Mouse (Mus musculus): ENCODE measurements around the gene 3110001I22Rik. TPM values are rescaled to one million over a fixed set of nuclear protein-coding genes. Genes with fewer than 3 reads are reported as not detected.
"Not testable (repeated sequence)": the region's sequence is repeated elsewhere in the genome, so short reads cannot be mapped to it uniquely, and the experiment has no call there.

3110001I22Rik gene
- 0.06 and 0.11 TPM in 2 replicates for polyA plus RNA-seq (2012)

DNA sequence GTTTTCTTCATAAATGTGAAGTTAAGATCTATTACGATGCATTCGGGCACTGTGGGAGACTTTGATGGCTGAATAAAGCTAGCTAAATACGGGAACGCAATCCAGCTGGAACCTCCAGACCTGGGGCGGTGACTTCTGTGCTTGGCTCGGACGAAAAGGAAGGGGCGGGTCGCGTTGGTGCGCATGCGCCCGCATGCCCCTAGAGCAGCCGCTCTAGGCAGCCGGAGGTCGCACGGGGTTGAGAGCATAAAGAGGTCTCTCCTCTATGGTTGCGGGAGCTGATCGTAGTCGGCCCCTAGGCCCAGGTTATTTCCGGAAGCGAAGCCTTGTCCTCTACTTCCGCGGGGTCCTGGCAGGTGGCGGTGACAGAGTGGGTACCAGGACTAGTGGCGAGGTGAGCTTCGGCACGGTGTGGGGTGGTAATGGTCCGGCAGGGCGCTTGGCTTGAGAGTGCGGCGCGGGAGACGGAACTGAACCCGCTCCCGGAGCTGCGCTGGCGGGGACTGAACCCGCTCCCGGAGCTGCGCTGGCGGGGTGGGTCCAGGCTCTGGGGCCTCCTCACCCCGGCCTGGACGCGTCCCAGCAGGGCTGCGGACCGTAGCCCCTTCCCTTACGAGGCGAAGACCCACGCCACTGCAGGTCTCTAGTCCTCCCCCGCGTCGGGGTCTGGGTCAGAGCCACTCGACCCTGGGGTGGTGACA is at the start of gene 3110001I22Rik, which contains the start of gene Bfar:
3110001I22Rik (plus strand) TSS at position 245 of the 701 bp plus-strand sequence.
Bfar (plus strand) TSS at position 174 of the 701 bp plus-strand sequence.
- peaks cover 54% of the 10 kb centered on the region for H3K4me1 ChIP-seq (ENCODE audit: control insufficient read depth)
- H3K27me3 ChIP-seq (ENCODE audit: control insufficient read depth), result no peaks in the 10 kb centered on the region
- H3K36me3 ChIP-seq (ENCODE audit: control insufficient read depth), result peaks cover 19% of the 10 kb centered on the region
- H3K9me3 ChIP-seq (ENCODE audit: control insufficient read depth, low read length), result no peaks in the 10 kb centered on the region
- TF ChIP-seq TAL1 (IDR thresholded peaks at IDR 0.05; ENCODE audit: low read length), result no peak
- TF ChIP-seq GATA1 (IDR thresholded peaks at IDR 0.05; ENCODE audit: low read length), result no peak
- H3K4me3 ChIP-seq (replicated peaks), result peak within 1 kb of the TSS; percentile 74

DNA sequence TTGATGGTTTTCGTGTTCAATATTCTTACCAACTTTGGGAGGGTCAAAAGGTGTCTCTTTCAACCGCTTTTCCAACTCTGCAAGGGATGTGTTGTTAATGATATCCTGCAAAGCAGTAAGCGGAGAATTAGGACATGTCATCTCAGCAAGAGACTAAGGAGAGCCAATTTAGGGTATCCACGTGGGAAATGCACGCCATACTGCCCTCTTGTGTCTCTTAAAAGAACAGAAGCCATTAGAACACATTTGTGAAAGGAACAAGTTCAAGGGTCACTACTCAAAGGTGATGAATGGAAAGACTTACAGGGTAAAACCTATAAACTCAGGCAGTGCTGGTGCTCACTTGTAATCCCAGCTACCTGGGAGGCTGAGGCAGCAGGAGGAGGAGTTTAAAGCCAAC is 43.4 kb upstream of the 3110001I22Rik start:
- H3K4me3 ChIP-seq (replicated peaks), result no peak overlapping the region
- H3K36me3 ChIP-seq (ENCODE audit: control insufficient read depth), result peaks cover 79% of the 10 kb centered on the region
- H3K9me3 ChIP-seq (ENCODE audit: control insufficient read depth, low read length), result no peaks in the 10 kb centered on the region

DNA sequence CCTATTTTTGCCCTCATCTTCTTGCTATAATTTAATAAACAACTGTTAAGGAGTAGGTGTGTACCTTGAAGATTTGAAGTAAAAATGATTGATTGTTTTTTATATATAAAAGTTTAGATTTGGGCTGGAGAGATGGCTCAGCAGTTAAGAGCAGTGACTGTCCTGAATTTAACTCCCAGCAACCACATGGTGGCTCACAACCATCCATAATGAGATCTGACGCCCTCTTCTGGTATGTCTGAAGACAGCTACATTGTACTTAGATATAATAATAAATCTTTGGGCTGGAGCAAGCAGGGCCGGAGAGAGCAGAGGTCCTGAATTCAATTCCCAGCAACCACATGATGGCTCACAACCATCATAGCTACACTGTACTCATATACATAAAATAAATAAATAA is 33.5 kb upstream of the 3110001I22Rik start:
- H3K27me3 ChIP-seq (ENCODE audit: control insufficient read depth); H3K9me3 ChIP-seq (ENCODE audit: control insufficient read depth, low read length); H3K4me1 ChIP-seq (ENCODE audit: control insufficient read depth); H3K4me3 ChIP-seq (replicated peaks): not testable (repeated sequence)
- H3K36me3 ChIP-seq (ENCODE audit: control insufficient read depth), result peaks cover 59% of the 10 kb centered on the region

More for the DNA sequence above, 43.4 kb upstream of the 3110001I22Rik start:
- Histone ChIP-seq H3K27me3 (ENCODE audit: control insufficient read depth) (no peaks in the 10 kb centered on the region), H3K4me1 (ENCODE audit: control insufficient read depth) (no peaks in the 10 kb centered on the region)
- no peak for TF ChIP-seq GATA1 (IDR thresholded peaks at IDR 0.05; ENCODE audit: low read length)
- no peak for TF ChIP-seq TAL1 (IDR thresholded peaks at IDR 0.05; ENCODE audit: low read length)

GRCm38 (mm10) chr16:13639508-13639907 is 32.2 kb upstream of the 3110001I22Rik start:
- Histone ChIP-seq H3K27me3 (ENCODE audit: control insufficient read depth) (no peaks in the 10 kb centered on the region), H3K4me3 (replicated peaks) (no peak overlapping the region), H3K36me3 (ENCODE audit: control insufficient read depth) (peaks cover 59% of the 10 kb centered on the region), H3K4me1 (ENCODE audit: control insufficient read depth) (no peaks in the 10 kb centered on the region), H3K9me3 (ENCODE audit: control insufficient read depth, low read length) (no peaks in the 10 kb centered on the region)
- TF ChIP-seq GATA1 (IDR thresholded peaks at IDR 0.05; ENCODE audit: low read length), result no peak
- TF ChIP-seq TAL1 (IDR thresholded peaks at IDR 0.05; ENCODE audit: low read length), result no peak

DNA sequence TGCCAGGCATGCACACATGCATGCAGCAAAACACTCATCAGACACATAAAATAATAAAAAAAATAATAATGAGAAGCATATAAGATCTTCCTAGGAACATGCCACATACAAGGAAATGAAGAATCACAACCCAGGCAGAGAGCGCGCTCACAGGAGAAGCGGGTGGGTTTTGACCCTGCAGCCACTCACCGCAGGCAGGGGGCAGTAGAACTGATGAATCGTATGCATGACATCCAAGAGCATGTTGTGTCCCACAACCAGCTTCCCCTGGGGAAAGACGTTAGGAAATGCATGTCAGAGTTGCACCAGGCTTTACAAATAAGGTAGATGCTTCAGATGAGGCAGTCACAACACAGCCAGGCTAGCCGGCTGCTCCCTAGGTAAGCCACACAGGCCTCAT is 31.7 kb upstream of the 3110001I22Rik start:
- peaks cover 56% of the 10 kb centered on the region for H3K36me3 ChIP-seq (ENCODE audit: control insufficient read depth)
- no peaks in the 10 kb centered on the region for H3K9me3 ChIP-seq (ENCODE audit: control insufficient read depth, low read length)
- TF ChIP-seq TAL1 (IDR thresholded peaks at IDR 0.05; ENCODE audit: low read length), result no peak
- TF ChIP-seq GATA1 (IDR thresholded peaks at IDR 0.05; ENCODE audit: low read length), result no peak
- no peak overlapping the region for H3K4me3 ChIP-seq (replicated peaks)
- no peaks in the 10 kb centered on the region for H3K4me1 ChIP-seq (ENCODE audit: control insufficient read depth)
- no peaks in the 10 kb centered on the region for H3K27me3 ChIP-seq (ENCODE audit: control insufficient read depth)

GRCm38 (mm10) chr16:13644474-13644873 is 27.3 kb upstream of the 3110001I22Rik start:
- H3K27me3 ChIP-seq (ENCODE audit: control insufficient read depth), result no peaks in the 10 kb centered on the region
- no peak for TF ChIP-seq TAL1 (IDR thresholded peaks at IDR 0.05; ENCODE audit: low read length)
- no peak for TF ChIP-seq GATA1 (IDR thresholded peaks at IDR 0.05; ENCODE audit: low read length)
- H3K4me1 ChIP-seq (ENCODE audit: control insufficient read depth), result no peaks in the 10 kb centered on the region
- no peak overlapping the region for H3K4me3 ChIP-seq (replicated peaks)
- peaks cover 52% of the 10 kb centered on the region for H3K36me3 ChIP-seq (ENCODE audit: control insufficient read depth)
- H3K9me3 ChIP-seq (ENCODE audit: control insufficient read depth, low read length), result no peaks in the 10 kb centered on the region

GRCm38 (mm10) chr16:13645930-13646329 is 25.8 kb upstream of the 3110001I22Rik start:
- Histone ChIP-seq H3K4me3 (replicated peaks) (no peak overlapping the region), H3K27me3 (ENCODE audit: control insufficient read depth) (no peaks in the 10 kb centered on the region), H3K9me3 (ENCODE audit: control insufficient read depth, low read length) (no peaks in the 10 kb centered on the region), H3K4me1 (ENCODE audit: control insufficient read depth) (no peaks in the 10 kb centered on the region), H3K36me3 (ENCODE audit: control insufficient read depth) (peaks cover 57% of the 10 kb centered on the region)
- TF ChIP-seq GATA1 (IDR thresholded peaks at IDR 0.05; ENCODE audit: low read length) (no peak), TAL1 (IDR thresholded peaks at IDR 0.05; ENCODE audit: low read length) (no peak)

GRCm38 (mm10) chr16:13658886-13659285 is 12.8 kb upstream of the 3110001I22Rik start:
- no peak for TF ChIP-seq GATA1 (IDR thresholded peaks at IDR 0.05; ENCODE audit: low read length)
- no peak for TF ChIP-seq TAL1 (IDR thresholded peaks at IDR 0.05; ENCODE audit: low read length)
- no peaks in the 10 kb centered on the region for H3K9me3 ChIP-seq (ENCODE audit: control insufficient read depth, low read length)
- no peak overlapping the region for H3K4me3 ChIP-seq (replicated peaks)
- no peaks in the 10 kb centered on the region for H3K4me1 ChIP-seq (ENCODE audit: control insufficient read depth)
- H3K27me3 ChIP-seq (ENCODE audit: control insufficient read depth), result no peaks in the 10 kb centered on the region
- H3K36me3 ChIP-seq (ENCODE audit: control insufficient read depth), result peaks cover 69% of the 10 kb centered on the region

DNA sequence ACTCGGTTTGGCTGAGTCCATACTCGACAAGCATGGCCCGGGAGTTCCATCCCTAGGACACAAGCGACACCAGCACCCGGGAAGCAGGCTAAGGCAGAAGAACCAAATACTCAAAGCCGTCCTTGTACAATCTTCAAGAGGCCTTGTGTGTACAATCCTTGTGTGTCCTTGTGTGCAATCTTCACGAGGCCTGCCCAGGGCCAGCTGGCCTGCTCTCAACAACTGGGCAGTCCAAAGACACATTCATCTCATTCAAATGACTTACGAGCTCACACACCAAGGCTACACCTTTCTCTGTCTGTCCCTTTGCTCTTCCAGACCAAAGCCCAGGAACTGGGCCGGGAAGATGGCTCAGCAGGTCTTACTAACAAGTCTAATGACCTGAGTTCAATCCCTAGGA is 11.0 kb upstream of the 3110001I22Rik start:
- peaks cover 67% of the 10 kb centered on the region for H3K36me3 ChIP-seq (ENCODE audit: control insufficient read depth)

More for the DNA sequence above, 11.0 kb upstream of the 3110001I22Rik start:
- Histone ChIP-seq H3K4me3 (replicated peaks) (no peak overlapping the region), H3K9me3 (ENCODE audit: control insufficient read depth, low read length) (no peaks in the 10 kb centered on the region), H3K4me1 (ENCODE audit: control insufficient read depth) (no peaks in the 10 kb centered on the region), H3K27me3 (ENCODE audit: control insufficient read depth) (no peaks in the 10 kb centered on the region)
- no peak for TF ChIP-seq TAL1 (IDR thresholded peaks at IDR 0.05; ENCODE audit: low read length)
- TF ChIP-seq GATA1 (IDR thresholded peaks at IDR 0.05; ENCODE audit: low read length), result no peak
